ENCODE assay signal across 19 mouse cellular contexts in genomic region chr3:152201181-152201580, GRCm38 (mm10). TPM values are rescaled to one million over a fixed set of nuclear protein-coding genes. Genes with fewer than 3 reads are reported as not detected.
DNase-seq lines count a peak whose midpoint lies in the region; ATAC-seq lines count a peak whose summit lies in the region.
"Had no signal": no experiment of that assay in that cellular context is flagged by ENCODE, and none has a peak within 500 bp of the region (broad histone marks: within the 10 kb centered on the region; RNA-seq: fewer than 3 reads in every experiment).

No protein-coding gene starts in this region.

- DNase-seq in hindbrain, embryonic 11.5 days (ENCODE audit: low spot score), result no peak
- no peak for DNase-seq in gastrocnemius, postnatal 4 days (ENCODE audit: low spot score in 2 of 2)
- no peak for DNase-seq in cerebellum, adult 11-12 months
- DNase-seq: cerebellum, adult 11 months; cerebellum, adult 9-10 months; cerebellum, postnatal 36 days; forebrain, postnatal 0 days; gastrocnemius, adult 2 months; gastrocnemius, postnatal 36 days; heart, adult 2 months had no signal

- no peaks in the 10 kb centered on the region for H3K9me3 ChIP-seq in intestine, embryonic 15.5 days
- no peaks in the 10 kb centered on the region for H3K9me3 ChIP-seq in intestine, embryonic 16.5 days (ENCODE audit: control insufficient read depth, low read length)
- H3K9me3 ChIP-seq in liver, embryonic 15.5 days (replicated peaks), result no peaks in the 10 kb centered on the region
- H3K9me3 ChIP-seq in stomach, embryonic 15.5 days, result no peaks in the 10 kb centered on the region
- H3K9me3 ChIP-seq in hindbrain, embryonic 11.5 days (ENCODE audit: control insufficient read depth, low read length), result no peaks in the 10 kb centered on the region
- H3K9me3 ChIP-seq: embryonic facial prominence, embryonic 10.5 days; forebrain, embryonic 13.5 days; heart, embryonic 12.5 days; hindbrain, embryonic 10.5 days; hindbrain, embryonic 15.5 days had no signal

- H3K4me2 ChIP-seq in intestine, embryonic 15.5 days (replicated peaks), result no peak overlapping the region
- H3K4me2 ChIP-seq in intestine, embryonic 16.5 days (ENCODE audit: low read depth, low read length), result no peak overlapping the region
- H3K4me2 ChIP-seq in liver, embryonic 15.5 days, result no peak overlapping the region
- no peak overlapping the region for H3K4me2 ChIP-seq in stomach, embryonic 15.5 days
- H3K4me2 ChIP-seq in hindbrain, embryonic 11.5 days (replicated peaks; ENCODE audit: low read depth, low read length), result no peak overlapping the region
- H3K4me2 ChIP-seq: forebrain, embryonic 13.5 days; heart, embryonic 12.5 days; hindbrain, embryonic 15.5 days had no signal

- H3K4me3 ChIP-seq in intestine, embryonic 15.5 days (replicated peaks), result no peak overlapping the region
- H3K4me3 ChIP-seq in intestine, embryonic 16.5 days (ENCODE audit: low read length), result no peak overlapping the region
- H3K4me3 ChIP-seq in liver, embryonic 15.5 days (replicated peaks), result no peak overlapping the region
- no peak overlapping the region for H3K4me3 ChIP-seq in stomach, embryonic 15.5 days (replicated peaks)
- no peak overlapping the region for H3K4me3 ChIP-seq in hindbrain, embryonic 11.5 days (ENCODE audit: low read depth, low read length)
- H3K4me3 ChIP-seq: embryonic facial prominence, embryonic 10.5 days; forebrain, embryonic 13.5 days; gastrocnemius, adult 2 months; heart, adult 2 months; heart, embryonic 12.5 days; hindbrain, embryonic 10.5 days; hindbrain, embryonic 15.5 days had no signal

- WGBS in intestine, embryonic 15.5 days, result 72% methylated on average over 3 of the region's 3 CpGs
- 79% methylated on average over 3 of the region's 3 CpGs for WGBS in intestine, embryonic 16.5 days
- 83% methylated on average over 3 of the region's 3 CpGs for WGBS in liver, embryonic 15.5 days (ENCODE audit: insufficient replicate concordance)
- WGBS in stomach, embryonic 15.5 days, result 83% methylated on average over 3 of the region's 3 CpGs
- 95% methylated on average over 3 of the region's 3 CpGs for WGBS in hindbrain, embryonic 11.5 days

- H3K9ac ChIP-seq in intestine, embryonic 15.5 days, result no peak overlapping the region
- H3K9ac ChIP-seq in intestine, embryonic 16.5 days (ENCODE audit: low read depth, low read length), result no peak overlapping the region
- no peak overlapping the region for H3K9ac ChIP-seq in liver, embryonic 15.5 days
- H3K9ac ChIP-seq in stomach, embryonic 15.5 days, result no peak overlapping the region
- no peak overlapping the region for H3K9ac ChIP-seq in hindbrain, embryonic 11.5 days (ENCODE audit: low read depth, low read length)
- H3K9ac ChIP-seq: forebrain, embryonic 13.5 days; forebrain, postnatal 0 days; heart, embryonic 12.5 days; hindbrain, embryonic 15.5 days had no signal

- ATAC-seq in intestine, embryonic 15.5 days, result peak; percentile 75
- peak; percentile 87 for ATAC-seq in intestine, embryonic 16.5 days
- ATAC-seq in liver, embryonic 15.5 days (ENCODE audit: insufficient read depth), result no peak
- ATAC-seq in stomach, embryonic 15.5 days (ENCODE audit: insufficient read depth, low FRiP score, low read depth), result 0 out of 2 replicates have a peak, but pooled peaks have one; percentile 61
- ATAC-seq in hindbrain, embryonic 11.5 days (ENCODE audit: low FRiP score), result no peak
- ATAC-seq: forebrain, embryonic 13.5 days; forebrain, postnatal 0 days had no signal

- H3K27me3 ChIP-seq in intestine, embryonic 15.5 days (replicated peaks), result no peaks in the 10 kb centered on the region
- no peaks in the 10 kb centered on the region for H3K27me3 ChIP-seq in intestine, embryonic 16.5 days (replicated peaks; ENCODE audit: control insufficient read depth, insufficient read depth, low read length)
- no peaks in the 10 kb centered on the region for H3K27me3 ChIP-seq in liver, embryonic 15.5 days
- H3K27me3 ChIP-seq in stomach, embryonic 15.5 days (replicated peaks), result no peaks in the 10 kb centered on the region
- H3K27me3 ChIP-seq in hindbrain, embryonic 11.5 days (ENCODE audit: control insufficient read depth, insufficient read depth, low read length), result no peaks in the 10 kb centered on the region
- H3K27me3 ChIP-seq: forebrain, embryonic 13.5 days; heart, embryonic 12.5 days; hindbrain, embryonic 15.5 days had no signal

- H3K36me3 ChIP-seq in intestine, embryonic 15.5 days, result no peaks in the 10 kb centered on the region
- no peaks in the 10 kb centered on the region for H3K36me3 ChIP-seq in intestine, embryonic 16.5 days (ENCODE audit: control insufficient read depth, insufficient read depth, low read length)
- H3K36me3 ChIP-seq in liver, embryonic 15.5 days (replicated peaks), result peaks cover 10% of the 10 kb centered on the region; the same call in 1 of the 2 replicates
- H3K36me3 ChIP-seq in stomach, embryonic 15.5 days, result no peaks in the 10 kb centered on the region
- no peaks in the 10 kb centered on the region for H3K36me3 ChIP-seq in hindbrain, embryonic 11.5 days (ENCODE audit: control insufficient read depth, insufficient read depth, low read length)
- H3K36me3 ChIP-seq: embryonic facial prominence, embryonic 10.5 days; heart, embryonic 12.5 days; hindbrain, embryonic 10.5 days; hindbrain, embryonic 15.5 days had no signal

- 0 out of 2 replicates have a peak, but pooled peaks cover 2% of the 10 kb centered on the region for H3K4me1 ChIP-seq in intestine, embryonic 15.5 days (replicated peaks)
- H3K4me1 ChIP-seq in intestine, embryonic 16.5 days (ENCODE audit: control insufficient read depth, insufficient read depth, low read length), result 0 out of 2 replicates have a peak, but pooled peaks cover 5% of the 10 kb centered on the region
- peaks cover 29% of the 10 kb centered on the region for H3K4me1 ChIP-seq in liver, embryonic 15.5 days (replicated peaks)
- no peaks in the 10 kb centered on the region for H3K4me1 ChIP-seq in stomach, embryonic 15.5 days
- no peaks in the 10 kb centered on the region for H3K4me1 ChIP-seq in hindbrain, embryonic 11.5 days (replicated peaks; ENCODE audit: control insufficient read depth, insufficient read depth, low read length)
- H3K4me1 ChIP-seq: embryonic facial prominence, embryonic 10.5 days; forebrain, embryonic 13.5 days; hindbrain, embryonic 10.5 days; hindbrain, embryonic 15.5 days had no signal

- no peak overlapping the region for H3K27ac ChIP-seq in intestine, embryonic 15.5 days
- H3K27ac ChIP-seq in intestine, embryonic 16.5 days (ENCODE audit: low read length), result peak overlapping the region; percentile 51; the same call in 1 of the 2 replicates
- peak overlapping the region; percentile 69; the same call in 1 of the 2 replicates for H3K27ac ChIP-seq in liver, embryonic 15.5 days (replicated peaks)
- no peak overlapping the region for H3K27ac ChIP-seq in stomach, embryonic 15.5 days
- H3K27ac ChIP-seq in hindbrain, embryonic 11.5 days (ENCODE audit: low read depth, low read length), result no peak overlapping the region
- H3K27ac ChIP-seq: embryonic facial prominence, embryonic 10.5 days; forebrain, embryonic 13.5 days; gastrocnemius, adult 2 months; heart, adult 2 months; hindbrain, embryonic 10.5 days; hindbrain, embryonic 15.5 days had no signal

RNA-seq across cellular contexts. Expression of gene Dnajb4, which starts 8.9 kb away (rescaled TPM):
- polyA plus RNA-seq in intestine, embryonic 15.5 days (2015; fragmentation: Nextera tagmentation; extraction: Ambion mirVana), result 23.1 and 25.5 TPM in 2 replicates
- 21.7 and 23.2 TPM in 2 replicates for polyA plus RNA-seq in intestine, embryonic 16.5 days (2015; fragmentation: Nextera tagmentation; extraction: Ambion mirVana)
- polyA plus RNA-seq in liver, embryonic 15.5 days (2015; fragmentation: Nextera tagmentation; extraction: Ambion mirVana), result 35.3 and 36.8 TPM in 2 replicates
- 30.9 and 34.9 TPM in 2 replicates for polyA plus RNA-seq in stomach, embryonic 15.5 days (2015; fragmentation: Nextera tagmentation; extraction: Ambion mirVana)
- 28.9 and 29.1 TPM in 2 replicates for polyA plus RNA-seq in hindbrain, embryonic 11.5 days (2014; fragmentation: Nextera tagmentation; extraction: Ambion mirVana)
- total RNA-seq in gastrocnemius, postnatal 4 days (2021), result 10 to 100 TPM; 65.3 to 87.7 TPM

RNA-seq across cellular contexts. Expression of gene Fubp1, which starts 9.0 kb away (rescaled TPM):
- 177 and 205 TPM in 2 replicates for polyA plus RNA-seq in intestine, embryonic 15.5 days (2015; fragmentation: Nextera tagmentation; extraction: Ambion mirVana)
- 143 and 157 TPM in 2 replicates for polyA plus RNA-seq in intestine, embryonic 16.5 days (2015; fragmentation: Nextera tagmentation; extraction: Ambion mirVana)
- polyA plus RNA-seq in liver, embryonic 15.5 days (2015; fragmentation: Nextera tagmentation; extraction: Ambion mirVana), result 55.1 and 57.1 TPM in 2 replicates
- 191 and 208 TPM in 2 replicates for polyA plus RNA-seq in stomach, embryonic 15.5 days (2015; fragmentation: Nextera tagmentation; extraction: Ambion mirVana)
- 424 and 450 TPM in 2 replicates for polyA plus RNA-seq in hindbrain, embryonic 11.5 days (2014; fragmentation: Nextera tagmentation; extraction: Ambion mirVana)
- 100 to 1,000 TPM; 105 to 116 TPM for total RNA-seq in gastrocnemius, postnatal 4 days (2021)

RNA-seq across cellular contexts. Expression of gene Gipc2, which starts 35.2 kb away (rescaled TPM):
- polyA plus RNA-seq in intestine, embryonic 15.5 days (2015; fragmentation: Nextera tagmentation; extraction: Ambion mirVana), result 171 and 172 TPM in 2 replicates
- polyA plus RNA-seq in intestine, embryonic 16.5 days (2015; fragmentation: Nextera tagmentation; extraction: Ambion mirVana), result 244 TPM in 2 replicates
- 19.3 and 20.0 TPM in 2 replicates for polyA plus RNA-seq in liver, embryonic 15.5 days (2015; fragmentation: Nextera tagmentation; extraction: Ambion mirVana)
- 57.5 and 78.6 TPM in 2 replicates for polyA plus RNA-seq in stomach, embryonic 15.5 days (2015; fragmentation: Nextera tagmentation; extraction: Ambion mirVana)
- 3.1 and 5.0 TPM in 2 replicates for polyA plus RNA-seq in hindbrain, embryonic 11.5 days (2014; fragmentation: Nextera tagmentation; extraction: Ambion mirVana)
- 1 to 10 TPM in 1 of 2 experiments, under 1 TPM in 1; 0.86 to 1.4 TPM for total RNA-seq in gastrocnemius, postnatal 4 days (2021)

Comparison
In these comparisons a context has a peak if more than half of its experiments do, and no peak if none do; other contexts are left out.
1. H3K27ac ChIP-seq: peak in intestine, embryonic 16.5 days (single experiment) and liver, embryonic 15.5 days (single experiment); none in intestine, embryonic 15.5 days (single experiment), stomach, embryonic 15.5 days (single experiment) and hindbrain, embryonic 11.5 days (single experiment).
2. ATAC-seq: peak in intestine, embryonic 15.5 days (single experiment), intestine, embryonic 16.5 days (single experiment) and stomach, embryonic 15.5 days (single experiment); none in liver, embryonic 15.5 days (single experiment) and hindbrain, embryonic 11.5 days (single experiment).